Mouse (Mus musculus) CD4-positive, CD25-positive, alpha-beta regulatory T cell, adult 2 months (primary cell): Measurements from ENCODE around the gene Cdk17.

ENCODE experiments used
- DNase-seq: peaks from one replicate; pipeline ENCODE4 v3.0.0-alpha.2; 2012; ENCODE audit warnings: low read depth, low spot score

Gene Cdk17

DNA sequence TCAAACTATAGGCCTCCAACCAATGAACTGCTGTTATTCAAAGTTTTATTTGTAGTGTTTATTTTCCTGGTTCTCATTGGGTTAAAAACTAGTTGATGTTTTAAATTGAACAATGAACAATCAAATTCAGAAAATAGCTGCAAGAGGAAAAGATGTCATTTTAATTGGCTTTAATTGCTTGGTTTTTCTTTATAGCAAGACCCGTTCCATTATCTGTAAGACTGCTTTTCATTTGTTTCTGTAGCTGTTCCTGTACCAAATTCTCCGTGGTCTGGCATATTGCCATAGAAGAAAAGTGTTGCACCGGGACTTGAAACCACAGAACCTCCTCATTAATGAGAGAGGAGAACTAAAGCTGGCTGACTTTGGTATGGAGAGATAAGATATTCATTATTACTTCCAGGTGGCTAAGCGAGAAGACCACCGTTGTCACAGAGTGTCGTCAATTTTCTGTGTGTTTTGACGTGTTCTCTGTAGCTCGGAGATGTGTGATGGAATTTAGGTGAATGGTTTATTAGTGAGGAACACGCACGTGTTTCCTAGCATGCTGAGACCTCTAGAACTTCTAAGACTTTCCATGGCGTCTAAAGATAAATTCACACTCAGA lies 67.8 kb downstream of the Cdk17 start:
- DNase-seq = peak; percentile 56

DNA sequence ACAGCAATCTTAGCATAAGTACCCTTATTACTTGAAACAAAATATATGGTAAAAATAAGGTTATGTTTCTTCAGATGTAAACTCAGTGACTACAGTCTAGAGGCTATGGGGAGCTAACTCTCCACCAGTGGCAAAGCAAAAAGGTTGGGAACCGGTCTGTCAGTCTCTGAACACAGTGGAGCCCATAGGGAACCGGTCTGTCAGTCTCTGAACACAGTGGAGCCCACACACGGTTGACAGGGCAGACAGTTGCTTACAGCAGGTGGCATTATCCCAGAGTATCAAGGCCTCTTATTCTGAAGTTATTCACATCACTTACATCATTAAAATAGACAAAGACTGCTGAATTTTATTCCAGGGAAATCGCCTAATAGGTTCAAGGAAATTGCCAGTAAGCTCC lies 70.8 kb downstream of the Cdk17 start:
- no peak for DNase-seq

DNA sequence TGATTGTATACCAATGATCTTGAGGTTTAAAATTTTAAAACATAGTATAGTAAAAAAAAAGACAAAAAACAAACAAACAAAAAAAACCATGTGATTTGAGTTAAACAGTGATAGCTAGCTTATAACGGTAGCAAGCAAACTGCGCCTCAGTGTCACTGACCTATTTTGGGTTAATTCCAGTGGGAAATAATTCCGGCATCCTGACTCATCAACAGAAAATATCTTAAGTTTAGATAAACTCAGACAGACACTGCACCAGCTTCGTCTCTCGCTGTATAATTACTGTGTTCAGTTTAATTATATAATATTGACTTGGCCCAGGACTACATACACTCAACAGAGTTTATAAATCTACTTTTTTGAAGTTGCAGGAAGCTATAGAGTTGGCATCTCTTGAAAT lies 71.2 kb downstream of the Cdk17 start:
- no peak for DNase-seq

DNA sequence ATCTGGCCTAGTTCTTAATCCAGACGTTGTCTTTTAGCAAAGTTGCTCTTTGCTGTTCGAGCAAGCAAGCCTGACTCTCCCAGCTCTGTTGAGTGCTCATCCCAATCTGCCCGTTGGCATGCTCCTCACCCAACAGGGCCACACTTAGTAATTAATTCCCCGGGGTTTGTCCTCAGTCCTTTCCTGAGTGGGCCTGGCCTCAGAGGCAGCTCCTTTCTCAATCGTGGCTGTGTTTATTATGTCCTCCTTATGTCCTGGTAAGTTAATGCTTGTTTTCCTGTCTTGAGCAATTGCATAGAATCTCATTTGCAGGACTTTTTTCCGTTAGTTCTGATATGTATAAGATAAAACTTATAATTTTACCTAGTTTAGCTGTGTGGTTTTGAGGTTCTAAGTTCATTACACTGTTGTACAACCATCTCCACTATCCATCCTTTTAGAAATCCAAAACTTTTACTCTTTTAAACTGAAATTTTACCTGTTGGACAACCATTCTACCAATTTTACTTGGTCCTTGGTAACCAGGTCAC lies 73.1 kb downstream of the Cdk17 start:
- DNase-seq = no peak

DNA sequence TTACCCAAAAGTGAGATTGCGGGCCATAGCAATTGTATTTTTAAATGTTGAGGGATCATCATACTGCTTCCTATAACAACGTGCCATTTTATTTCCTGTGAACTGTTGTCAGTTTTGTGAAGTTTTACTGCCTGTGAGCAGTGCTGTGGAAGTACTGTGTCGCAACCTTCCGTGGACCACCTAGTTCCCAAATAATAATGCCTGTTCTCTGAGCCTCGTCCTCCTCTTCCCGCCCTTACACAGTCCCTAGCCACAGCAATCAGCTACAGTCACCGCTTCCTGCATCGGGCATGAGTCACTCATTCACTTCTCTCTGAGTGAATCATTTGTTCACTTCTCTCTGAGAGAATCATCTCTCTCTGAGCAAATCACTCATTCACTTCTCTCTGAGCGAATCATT lies 74.0 kb downstream of the Cdk17 start:
- DNase-seq = no peak

DNA sequence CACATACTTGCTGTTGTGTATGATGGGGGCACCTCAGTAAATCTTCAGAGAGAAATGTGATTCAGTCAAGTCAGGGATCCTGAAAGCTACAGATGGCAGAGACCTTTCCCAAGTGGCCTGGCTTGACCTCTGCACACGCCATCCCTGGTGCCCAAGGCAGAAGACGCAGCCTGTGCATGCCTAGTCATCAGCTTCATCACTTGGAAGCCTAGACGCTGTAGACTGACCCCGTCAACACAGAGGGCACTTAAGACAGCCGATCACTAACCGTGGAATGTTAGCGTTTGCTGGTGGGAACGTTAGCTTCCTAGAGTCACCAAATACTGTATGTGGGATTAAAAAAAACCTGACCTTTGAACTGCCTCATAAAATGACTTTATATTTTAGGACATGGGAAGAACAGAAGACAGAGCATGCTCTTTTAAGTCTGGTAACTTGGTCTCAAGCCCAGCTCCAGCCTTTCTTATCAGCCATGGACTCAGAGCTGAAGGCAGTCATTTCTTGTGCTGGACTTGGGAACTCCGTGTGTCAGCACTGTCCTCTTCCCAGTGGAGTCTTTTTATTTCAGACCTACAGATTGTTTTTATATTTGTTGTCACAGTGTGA lies 78.6 kb downstream of the Cdk17 start:
- no peak for DNase-seq

DNA sequence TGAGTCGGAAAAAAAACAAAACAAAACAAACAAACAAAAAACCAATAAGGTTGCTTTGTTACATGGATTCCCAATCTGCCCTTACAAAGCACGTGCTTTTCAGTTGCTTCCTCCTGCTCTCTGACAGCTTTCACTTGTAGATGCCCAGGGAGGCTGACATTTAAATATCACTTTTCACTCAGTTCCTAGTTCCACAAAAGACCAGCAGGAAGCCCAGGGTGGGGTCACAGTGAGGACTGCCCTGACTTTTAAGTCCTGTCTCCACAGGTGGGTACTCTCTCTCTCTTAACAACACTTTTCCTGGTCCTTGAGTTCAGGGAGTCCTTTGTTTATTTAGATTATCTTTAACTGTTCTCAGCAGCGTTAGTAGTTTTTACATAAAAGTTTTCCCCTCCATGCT lies 81.5 kb downstream of the Cdk17 start:
- no peak for DNase-seq

DNA sequence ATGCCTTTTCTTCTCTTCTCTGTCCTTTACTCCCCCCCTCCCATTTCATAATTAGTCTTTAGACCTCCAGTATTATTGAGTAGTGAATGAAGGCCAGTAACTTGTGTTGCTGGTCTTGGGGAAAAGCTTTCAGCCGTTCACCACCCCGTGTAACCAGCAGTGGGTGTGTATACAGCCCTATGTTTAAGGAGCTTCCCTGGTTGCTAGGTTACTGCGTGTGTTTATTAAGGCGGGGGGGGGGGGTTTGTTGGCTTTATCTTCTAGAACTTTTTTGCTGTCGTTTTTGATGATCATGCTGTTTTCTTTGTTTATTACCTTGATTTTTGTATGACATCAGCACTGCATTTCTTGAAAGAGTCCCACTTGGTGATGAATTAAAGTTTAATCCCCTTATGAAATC lies 82.2 kb downstream of the Cdk17 start:
- peak; percentile 72 for DNase-seq

DNA sequence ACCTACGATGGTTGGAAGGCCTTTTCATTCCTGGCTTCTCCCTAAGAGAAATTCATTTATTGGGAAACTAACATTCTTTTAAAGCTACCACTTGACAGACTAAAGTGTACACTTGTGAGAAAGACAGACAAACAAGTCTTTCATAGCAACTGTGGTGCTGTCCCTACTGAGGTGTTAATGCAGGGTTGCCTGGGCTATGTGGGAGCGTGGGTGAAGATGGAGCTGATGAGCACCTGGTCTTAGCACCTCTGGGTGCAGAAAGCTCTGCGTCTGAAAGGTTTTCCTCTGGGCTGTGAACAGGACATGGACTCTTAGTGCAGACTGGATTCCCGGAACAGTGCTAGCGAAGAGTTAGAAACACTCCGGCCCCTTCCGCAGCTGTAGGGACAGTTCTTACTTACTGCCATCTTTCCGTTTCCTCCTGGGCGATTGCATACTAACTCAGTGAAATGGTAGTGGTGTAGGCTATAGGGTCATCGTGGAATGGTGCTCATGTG lies 83.6 kb downstream of the Cdk17 start:
- DNase-seq = peak; percentile 62

DNA sequence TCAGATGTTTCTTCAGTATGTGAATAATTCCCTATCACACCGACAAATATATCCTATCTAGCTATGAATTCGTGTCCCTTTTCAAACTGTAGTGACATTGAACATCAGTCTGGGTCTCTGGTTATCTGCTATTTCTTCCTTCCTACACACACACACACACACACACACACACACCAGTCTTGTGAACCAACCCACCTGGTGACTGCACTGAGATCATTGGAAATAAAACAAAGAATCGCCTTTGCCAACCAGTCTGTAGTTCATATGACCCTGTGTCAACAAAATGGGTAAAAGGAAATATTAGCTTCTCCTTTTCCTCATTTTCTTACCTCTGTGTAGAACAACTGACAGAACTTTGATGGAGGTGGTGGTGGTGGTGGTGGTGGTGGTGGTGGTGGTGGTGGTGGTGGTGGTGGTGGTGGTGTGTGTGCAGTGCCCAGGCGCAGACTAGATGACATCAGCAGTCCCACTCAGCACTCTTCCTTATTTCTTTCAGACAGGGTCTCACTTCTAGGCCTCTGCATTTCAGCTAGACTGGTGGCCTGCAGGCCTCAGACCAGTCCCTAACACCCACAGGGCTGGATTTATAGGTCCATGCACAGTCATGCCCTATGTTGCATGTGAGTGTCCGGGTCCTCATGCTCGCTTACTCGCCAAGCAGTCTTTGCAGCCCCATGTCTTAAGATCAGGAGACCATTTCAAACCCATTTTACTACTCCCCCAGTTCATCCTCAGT lies 85.7 kb downstream of the Cdk17 start:
- no peak for DNase-seq

DNA sequence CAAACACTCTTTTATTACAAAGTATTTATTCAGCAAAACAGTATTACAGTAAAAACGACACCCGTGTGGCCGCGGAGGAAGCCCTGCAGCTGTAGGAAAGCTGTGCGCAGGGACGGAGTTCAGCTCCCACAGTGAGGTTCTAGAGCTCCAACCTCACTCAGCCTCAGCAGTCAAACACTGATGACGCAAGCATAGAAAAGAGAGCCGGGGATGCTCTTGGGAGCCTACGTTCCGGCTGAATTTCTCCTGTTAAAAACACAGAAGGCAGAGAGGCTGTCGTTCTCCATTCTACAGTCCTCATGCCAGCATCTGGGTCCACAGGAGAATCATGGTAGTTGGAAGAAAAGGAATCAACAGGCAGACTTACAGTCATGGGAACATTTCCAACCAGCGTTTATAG lies 86.7 kb downstream of the Cdk17 start:
- DNase-seq = no peak

DNA sequence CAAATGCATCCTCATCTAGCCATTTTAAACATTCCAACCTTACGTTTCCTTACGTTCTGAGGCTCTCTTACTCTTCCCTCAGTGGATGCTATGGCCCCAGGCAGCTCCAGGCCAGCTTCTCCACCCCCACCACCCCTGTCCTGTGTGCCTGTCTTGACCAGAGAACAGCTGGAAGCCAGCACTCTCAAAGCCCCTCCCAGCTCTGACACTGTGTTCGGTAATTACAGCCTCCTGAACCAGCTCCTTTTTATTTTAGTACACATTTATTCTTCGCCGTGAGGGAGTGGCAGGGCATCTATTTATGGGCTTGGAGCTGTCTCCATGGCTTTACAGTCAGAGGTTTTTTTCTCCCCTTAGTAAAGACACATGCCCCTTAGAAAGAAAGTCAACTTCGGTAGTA lies 87.2 kb downstream of the Cdk17 start:
- no peak for DNase-seq

DNA sequence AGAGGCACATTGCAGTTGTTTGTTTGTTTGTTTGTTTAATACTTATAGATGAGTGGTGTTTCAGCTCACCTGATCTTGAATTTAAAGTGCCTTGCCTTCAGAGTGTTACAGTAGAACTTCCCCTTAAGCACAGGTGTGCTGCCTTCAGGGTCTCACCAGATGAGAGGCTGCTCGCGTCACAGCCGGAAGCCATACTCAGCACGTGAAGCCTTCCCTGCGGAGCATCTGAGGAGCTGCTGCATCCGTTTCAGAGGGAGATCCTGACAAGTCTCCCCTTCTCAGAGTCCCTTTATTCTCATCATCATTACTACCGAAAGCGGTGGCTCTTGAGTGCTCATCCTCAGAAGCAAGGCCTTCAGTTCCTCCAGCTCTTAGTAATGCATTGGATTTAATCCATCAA lies 87.7 kb downstream of the Cdk17 start:
- no peak for DNase-seq

DNA sequence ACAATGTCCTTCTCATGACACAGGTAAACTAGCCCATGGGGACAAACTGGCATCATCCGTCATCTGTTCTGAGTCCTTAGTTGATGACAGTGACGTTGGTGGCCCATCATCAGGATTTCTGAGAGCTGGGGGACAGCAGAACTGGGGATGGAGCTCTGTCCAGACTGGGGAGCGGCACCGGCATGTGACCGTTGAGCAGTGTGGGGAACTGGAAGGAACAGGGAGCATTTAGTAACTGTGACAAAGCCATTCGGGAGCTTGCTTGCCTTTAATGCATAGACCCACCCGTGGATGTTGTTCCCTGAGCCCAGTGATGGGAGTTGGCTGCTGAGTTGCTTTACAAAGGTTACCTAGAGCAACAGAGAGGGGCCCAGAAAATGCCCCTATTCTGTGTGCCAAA lies 89.2 kb downstream of the Cdk17 start:
- DNase-seq = no peak

DNA sequence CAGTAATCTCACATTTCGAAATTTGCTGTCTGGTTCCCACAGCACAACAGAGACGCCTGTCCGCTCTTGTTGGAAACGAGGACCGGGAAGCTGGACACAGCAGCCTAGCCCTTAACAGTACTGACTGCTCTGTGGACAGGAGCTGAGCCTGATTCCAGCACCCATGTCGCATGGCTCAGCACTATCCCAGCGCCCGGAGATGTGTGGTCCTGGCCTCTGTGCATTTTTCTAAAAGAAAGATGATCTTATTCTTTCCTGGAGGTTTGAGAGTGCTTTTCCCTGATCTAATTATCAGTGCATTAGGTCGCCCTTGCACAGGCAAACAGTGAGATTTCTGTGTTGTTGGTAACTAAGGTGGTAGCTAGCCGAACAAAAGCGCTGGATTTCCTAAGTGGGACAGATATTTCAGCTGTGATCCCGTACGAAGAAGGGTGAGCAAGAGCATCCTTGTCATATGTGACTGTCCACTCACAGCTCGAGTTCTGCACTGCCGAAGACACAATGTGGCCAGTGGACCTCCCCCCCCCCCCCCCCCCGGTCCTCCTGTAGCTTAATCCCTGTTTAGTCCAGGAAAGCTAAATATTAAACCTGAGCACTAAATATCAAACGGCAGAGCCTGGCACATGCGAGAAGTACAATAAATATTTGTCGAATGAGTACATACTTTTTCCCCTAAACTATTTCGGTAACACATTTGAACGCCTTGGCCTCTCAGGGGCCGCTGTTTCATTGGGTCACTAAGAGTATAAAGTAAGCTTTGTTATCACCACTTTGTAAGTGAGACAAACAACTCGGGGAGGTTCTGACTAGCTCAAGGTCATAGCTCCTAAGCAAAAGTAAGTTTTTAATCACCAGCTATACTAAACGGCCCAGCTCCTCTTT lies 90.0 kb downstream of the Cdk17 start:
- DNase-seq = no peak

DNA sequence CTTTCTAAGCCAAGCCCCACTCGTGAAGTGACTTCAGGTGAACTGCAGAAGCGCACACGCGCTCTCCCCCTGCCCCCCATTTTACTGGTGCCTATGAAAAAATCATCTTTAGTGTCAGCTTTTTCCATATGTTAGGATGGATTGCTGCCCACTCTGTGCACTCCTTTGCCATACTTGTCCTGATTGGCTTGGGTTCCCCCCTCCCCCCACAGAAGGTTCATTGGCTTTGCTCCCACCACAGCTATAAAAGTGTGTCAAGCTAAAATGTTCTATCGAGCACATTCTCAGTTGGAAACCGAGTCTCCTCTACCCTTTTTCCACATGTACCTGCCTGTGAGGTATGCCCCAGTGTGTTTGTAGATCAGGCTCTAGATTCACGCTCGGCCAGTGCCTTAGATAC lies 90.8 kb downstream of the Cdk17 start:
- no peak for DNase-seq

DNA sequence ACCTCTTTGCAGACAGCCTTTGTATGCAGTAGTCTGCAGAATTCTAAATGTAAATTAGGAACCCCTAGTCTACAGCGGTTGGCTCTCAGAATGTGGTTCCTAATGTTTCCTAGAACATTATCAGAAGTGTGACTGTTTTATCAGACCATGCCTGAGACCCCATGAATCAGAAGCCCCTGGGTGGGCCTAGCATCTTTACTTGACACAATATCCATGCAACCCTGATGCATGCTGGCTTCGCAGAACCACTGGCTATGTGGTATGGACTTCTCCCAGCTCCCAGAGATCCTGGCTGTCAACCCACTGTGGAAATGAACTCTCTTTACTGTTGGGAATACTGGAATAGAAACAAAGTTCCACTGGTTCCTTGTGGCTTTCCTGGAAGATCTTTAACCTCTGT lies 92.0 kb downstream of the Cdk17 start:
- no peak for DNase-seq

DNA sequence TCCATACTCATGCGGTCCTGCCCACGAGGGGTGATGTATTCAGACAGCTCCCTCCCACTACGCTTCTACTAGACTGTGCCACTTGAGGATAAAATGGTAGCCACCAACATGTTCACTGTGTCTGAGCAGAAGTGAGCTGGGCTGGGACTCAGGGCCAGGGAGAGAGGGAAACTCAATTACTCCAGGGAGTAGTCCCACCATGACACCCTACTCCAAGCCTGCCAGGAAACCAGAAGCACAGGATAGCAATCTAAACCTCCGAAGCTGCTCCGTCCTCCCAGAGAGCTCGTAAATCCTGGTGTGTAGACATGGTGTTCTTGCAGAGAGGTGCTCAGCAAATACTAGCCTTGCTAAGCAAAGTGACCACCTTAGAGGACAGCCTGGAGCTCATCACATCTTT lies 92.5 kb downstream of the Cdk17 start:
- DNase-seq = no peak

DNA sequence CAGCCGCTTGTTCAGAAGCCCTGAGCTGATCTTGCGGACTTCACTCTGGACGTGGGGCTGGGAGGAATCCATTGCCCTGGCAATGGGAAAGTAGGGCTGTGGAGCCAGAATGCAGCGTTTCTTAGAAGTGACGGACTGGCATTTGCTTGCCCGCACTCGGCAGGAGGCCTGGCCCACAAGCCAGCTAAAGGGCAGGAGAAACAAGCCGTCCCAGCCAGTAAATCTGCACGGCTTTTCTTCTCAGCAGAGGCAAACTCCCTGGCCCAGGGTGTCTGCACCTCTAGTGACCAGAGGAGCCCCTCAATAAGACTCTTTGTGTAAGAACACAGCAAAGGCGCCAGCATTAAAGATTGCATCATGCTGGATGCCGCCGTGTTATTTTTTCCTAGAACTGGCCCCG lies 94.6 kb downstream of the Cdk17 start:
- no peak for DNase-seq

DNA sequence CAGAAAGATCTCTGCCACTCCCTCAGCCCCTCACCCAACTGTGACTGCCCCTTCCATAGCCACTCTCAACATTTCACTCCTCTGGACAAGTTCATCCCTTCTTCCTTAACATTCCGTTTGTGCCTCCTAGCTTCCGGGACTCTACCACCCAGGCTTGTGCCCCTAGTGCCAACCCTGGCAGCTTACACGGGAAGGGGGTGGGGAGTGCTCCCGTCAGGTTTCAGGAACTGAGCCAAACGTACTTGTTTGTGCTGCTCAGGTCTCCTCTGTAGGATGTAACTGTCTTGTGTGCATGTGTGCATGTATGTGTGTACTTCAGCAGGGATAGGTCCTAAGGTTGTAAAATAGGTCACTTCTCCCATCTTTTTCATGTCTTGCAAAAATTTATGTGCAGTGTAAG lies 99.2 kb downstream of the Cdk17 start:
- no peak for DNase-seq

DNA sequence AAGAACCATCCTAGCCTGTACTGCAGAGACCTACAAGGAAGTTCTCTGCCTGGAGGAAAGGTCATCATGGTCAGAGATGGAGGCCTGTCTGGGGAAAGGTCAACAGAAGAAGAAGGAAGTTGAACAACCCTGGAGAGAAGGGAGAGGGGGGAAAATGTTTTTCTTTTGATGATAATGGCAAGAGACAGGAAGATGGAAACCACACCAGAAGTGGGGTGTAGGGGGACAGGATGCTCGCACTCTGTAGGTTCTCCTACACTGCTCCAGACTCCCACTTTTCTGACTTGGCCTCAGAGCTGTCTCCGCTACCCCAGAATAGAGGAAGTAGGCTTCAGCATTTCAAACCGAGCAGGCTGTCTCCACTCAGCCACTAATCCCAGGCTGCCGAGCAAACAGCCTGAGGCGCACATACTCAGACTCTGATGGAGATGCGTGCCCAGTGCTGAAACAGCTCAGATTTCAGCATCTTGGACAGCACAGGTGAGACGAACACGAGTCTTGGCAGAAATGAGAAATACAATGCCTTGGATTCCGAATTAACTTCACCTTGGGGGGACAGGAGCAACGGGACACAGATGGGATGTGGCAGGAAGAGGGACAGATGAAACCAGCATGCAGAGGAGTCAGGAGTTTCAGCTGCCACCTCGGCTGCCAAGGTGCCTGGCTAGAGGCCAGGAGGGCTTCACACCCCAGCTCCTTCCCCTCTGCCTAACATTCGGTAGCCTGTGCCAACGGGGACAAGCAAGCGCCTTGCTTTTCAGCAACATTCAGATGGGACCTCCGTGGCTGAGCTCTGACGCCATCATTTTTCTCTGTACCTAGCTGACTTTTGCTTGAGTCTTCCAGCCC lies 100.7 kb downstream of the Cdk17 start:
- peak; percentile 52 for DNase-seq
